Mouse (Mus musculus) embryonic facial prominence, embryonic 11.5 days (tissue): Measurements from ENCODE around the gene Fxn. TPM values are rescaled to one million over a fixed set of nuclear protein-coding genes. Genes with fewer than 3 reads are reported as not detected.

ENCODE experiments used
- ATAC-seq: fragments of 200-750 bp; cut with Nextera tagmentation; replicated peaks from 2 replicates; pipeline ENCODE4 v1.8.0; 2017; ENCODE audit warnings: low read depth; ENCODE audit not compliant: insufficient number of reproducible peaks, low FRiP score, low TSS enrichment
- DNase-seq: peaks from one replicate; pipeline ENCODE4 v3.0.0-alpha.2; 2015; ENCODE audit warnings: low spot score
- H3K27ac ChIP-seq: fragments of 300-500 bp; sonication (generic); replicated peaks from 2 replicates; pipeline ENCODE4 v1.5.1; 2014; ENCODE audit warnings: mild to moderate bottlenecking, low read depth, low read length, control low read depth
- H3K27me3 ChIP-seq: fragments of 300-500 bp; sonication (generic); 2 replicates; pipeline ENCODE4 v1.6.1; 2014; ENCODE audit warnings: mild to moderate bottlenecking, low read length, moderate library complexity, mixed read lengths; ENCODE audit not compliant: control insufficient read depth, insufficient read depth
- H3K36me3 ChIP-seq: fragments of 300-500 bp; sonication (generic); replicated peaks from 2 replicates; pipeline ENCODE4 v1.6.1; 2014; ENCODE audit warnings: low read depth, mild to moderate bottlenecking, low read length, moderate library complexity, mixed read lengths; ENCODE audit not compliant: control insufficient read depth, insufficient read depth
- H3K4me1 ChIP-seq: fragments of 300-500 bp; sonication (generic); 2 replicates; pipeline ENCODE4 v1.6.1; 2014; ENCODE audit warnings: low read length, mixed read lengths; ENCODE audit not compliant: control insufficient read depth, insufficient read depth
- H3K4me2 ChIP-seq: fragments of 300-500 bp; sonication (generic); 2 replicates; pipeline ENCODE4 v1.6.1; 2014; ENCODE audit warnings: low read depth, mild to moderate bottlenecking, control low read depth, low read length, moderate library complexity
- H3K4me3 ChIP-seq: fragments of 300-500 bp; sonication (generic); 2 replicates; pipeline ENCODE4 v1.5.1; 2014; ENCODE audit warnings: low read depth, low read length, control low read depth
- H3K9ac ChIP-seq: fragments of 300-500 bp; sonication (generic); replicated peaks from 2 replicates; pipeline ENCODE4 v1.6.1; 2014; ENCODE audit warnings: mild to moderate bottlenecking, control low read depth, low read length
- H3K9me3 ChIP-seq: fragments of 300-500 bp; sonication (generic); replicated peaks from 2 replicates; pipeline ENCODE4 v1.6.1; 2016; ENCODE audit warnings: mild to moderate bottlenecking, low read length, inconsistent platforms, mixed read lengths; ENCODE audit not compliant: control insufficient read depth
- WGBS: fragments of 180-500 bp; shearing (Covaris S2); extraction: QIAGEN DNeasy Blood & Tissue Kit; methylation state at CpG from one replicate; pipeline ENCODE4 v1.1.7; 2014; 5-methylcytosine and 5-hydroxymethylcytosine counted together
- polyA plus RNA-seq: library from polyadenylated mRNA; unstranded; fragments of >200 nt; fragmentation: Nextera tagmentation; extraction: Ambion mirVana; gene quantifications from 2 replicates; pipeline ENCODE4 v1.2.1, GENCODE M21; 2014

The Fxn gene
- polyA plus RNA-seq, 1 experiment from 2014 or later = 58.0 TPM

DNA sequence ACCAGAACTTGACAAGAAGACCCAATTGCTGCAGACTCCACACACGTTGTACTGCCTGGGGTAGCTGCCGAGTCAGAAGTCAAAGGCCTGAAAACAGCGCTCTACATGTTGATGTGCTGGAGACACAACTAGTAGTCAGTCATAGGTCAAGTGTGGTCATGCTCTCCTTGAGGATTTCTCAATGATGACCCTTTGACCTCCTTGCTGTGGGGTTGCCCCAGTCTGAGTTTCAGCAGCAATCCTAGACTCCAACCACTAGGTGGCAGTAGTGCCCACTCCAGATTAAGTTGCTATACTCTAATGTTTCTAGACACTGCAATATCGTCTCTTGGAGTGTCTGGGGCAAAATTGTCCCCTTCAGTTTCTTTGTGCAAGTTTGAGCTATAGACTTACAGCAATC lies 3.8 kb upstream of the Fxn start:
- Histone ChIP-seq H3K9me3 (no peaks in the 10 kb centered on the region), H3K27ac (no peak overlapping the region), H3K27me3 (peaks cover 3% of the 10 kb centered on the region; the same call in 1 of the 2 replicates), H3K4me1 (no peaks in the 10 kb centered on the region), H3K4me3 (no peak overlapping the region), H3K4me2 (no peak overlapping the region), H3K9ac (no peak overlapping the region), H3K36me3 (no peaks in the 10 kb centered on the region)
- no peak for ATAC-seq
- peak; percentile 75 for DNase-seq
- 55% methylated on average over 4 of the region's 4 CpGs for whole genome bisulfite sequencing

DNA sequence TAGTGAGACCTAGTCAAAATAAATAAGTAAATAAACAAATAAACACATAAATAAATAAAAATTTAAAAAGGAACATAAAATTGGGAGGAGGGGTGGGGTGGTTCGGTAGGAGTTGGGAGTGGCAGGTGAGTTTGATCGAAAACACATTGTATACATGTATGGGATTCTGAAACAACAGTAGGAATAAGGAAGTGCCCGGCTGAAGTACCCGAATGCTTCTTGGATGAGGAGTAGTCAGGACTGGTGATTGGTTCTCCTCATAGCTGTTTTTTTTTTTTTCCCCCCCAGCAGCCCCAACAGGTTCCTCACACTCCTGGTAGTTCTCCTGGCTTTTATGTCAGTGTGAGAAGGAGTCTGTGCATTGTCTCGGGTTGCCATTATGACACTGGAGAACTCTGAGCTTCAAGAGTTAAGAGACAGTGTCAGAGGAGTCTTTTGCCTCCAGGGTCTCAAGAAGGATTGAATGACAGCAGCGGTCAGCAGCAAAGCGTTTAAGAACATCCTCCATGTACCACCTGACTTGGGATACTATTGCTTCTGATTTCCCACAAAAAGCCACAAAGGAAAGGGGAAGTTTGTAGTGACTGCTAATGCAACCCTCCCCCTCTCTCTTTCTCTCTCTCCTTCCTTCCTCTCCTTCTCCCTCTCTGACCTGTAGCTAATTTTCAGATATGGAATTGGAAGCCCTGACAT lies 1.0 kb upstream of the Fxn start:
- no peak overlapping the region; the same call in 1 of the 2 replicates for H3K4me3 ChIP-seq
- ATAC-seq (no peak), DNase-seq (no peak)
- H3K36me3 ChIP-seq = no peaks in the 10 kb centered on the region
- H3K9ac ChIP-seq = no peak overlapping the region
- H3K27me3 ChIP-seq = no peaks in the 10 kb centered on the region
- 63% methylated on average over 7 of the region's 7 CpGs for WGBS
- no peaks in the 10 kb centered on the region for H3K9me3 ChIP-seq
- no peaks in the 10 kb centered on the region for H3K4me1 ChIP-seq
- no peak overlapping the region for H3K4me2 ChIP-seq
- H3K27ac ChIP-seq = no peak overlapping the region

DNA sequence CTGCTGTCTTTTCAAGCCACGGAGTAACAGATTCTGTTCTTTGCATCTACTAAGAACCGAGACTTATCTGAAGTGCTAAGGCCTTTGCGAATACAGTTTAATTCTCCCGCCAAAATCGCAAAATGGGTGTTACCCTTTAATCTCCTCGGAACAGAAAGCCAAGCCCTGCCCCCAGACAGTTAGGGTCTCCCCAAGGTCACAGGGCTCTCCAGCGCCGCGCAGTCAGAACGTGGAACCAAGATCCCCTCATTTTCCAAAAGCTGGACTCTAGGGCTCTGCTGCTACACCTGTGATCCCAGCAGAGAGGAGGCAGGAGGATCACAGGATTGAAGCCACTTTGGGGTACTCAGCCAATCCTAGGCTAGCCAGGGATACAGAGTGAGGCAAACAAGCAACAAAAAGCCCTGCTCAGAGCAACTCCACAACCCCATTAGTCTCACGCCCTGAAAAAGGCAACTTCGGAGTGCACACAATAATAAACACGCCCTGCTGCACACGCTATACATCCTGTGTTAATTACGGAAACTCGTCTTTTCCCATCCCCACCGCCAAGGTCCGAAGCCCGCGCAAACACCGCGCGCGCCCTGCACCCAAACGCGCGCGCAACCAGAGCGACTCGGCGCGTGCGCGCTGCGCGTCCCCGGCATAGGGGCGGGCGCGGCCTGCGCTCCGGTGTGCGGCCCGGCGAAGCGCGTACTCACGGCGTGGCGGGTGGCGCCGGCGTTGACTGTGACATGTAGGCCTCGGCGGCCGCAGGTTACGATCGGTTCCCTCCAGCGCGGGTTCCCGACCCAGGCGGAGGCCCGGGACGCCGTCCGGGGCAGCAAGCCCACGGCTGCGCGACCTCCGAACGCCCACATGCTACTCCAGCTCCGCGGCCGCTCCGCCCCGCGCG lies 452 bp downstream of the Fxn start:
- Histone ChIP-seq H3K4me3 (peak overlapping the region; percentile 66), H3K4me1 (no peaks in the 10 kb centered on the region), H3K27ac (peak overlapping the region; percentile 88), H3K36me3 (no peaks in the 10 kb centered on the region), H3K4me2 (peak overlapping the region; percentile 58), H3K9ac (peak overlapping the region; percentile 88), H3K27me3 (no peaks in the 10 kb centered on the region), H3K9me3 (no peaks in the 10 kb centered on the region)
- DNase-seq (peak; percentile 90), ATAC-seq (peak; percentile 32)
- under 1% methylated on average over 70 of the region's 78 CpGs for WGBS

DNA sequence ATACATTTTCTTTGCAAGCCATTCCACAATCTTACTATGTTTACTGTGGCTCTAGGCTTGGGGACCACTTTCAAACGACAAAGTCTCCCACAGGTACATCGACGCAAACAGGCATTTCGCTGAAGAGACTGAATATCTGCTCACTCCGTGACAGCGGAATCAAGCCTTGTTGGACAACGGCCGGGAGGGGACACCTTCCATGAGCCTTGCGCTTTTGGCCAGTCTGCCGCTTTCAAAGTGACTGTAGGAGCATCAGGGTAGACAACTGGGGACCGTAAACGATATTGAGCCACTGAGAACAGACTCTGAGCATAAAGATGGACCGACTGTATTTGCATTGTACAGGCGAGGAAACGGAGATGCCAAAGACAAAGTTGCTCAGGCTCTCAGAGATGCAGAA lies 1.5 kb downstream of the Fxn start:
- 90% methylated on average over 15 of the region's 15 CpGs for WGBS
- ATAC-seq (no peak), DNase-seq (no peak)
- no peak overlapping the region for H3K27ac ChIP-seq
- H3K4me3 ChIP-seq = no peak overlapping the region; the same call in 1 of the 2 replicates
- H3K27me3 ChIP-seq = no peaks in the 10 kb centered on the region
- no peaks in the 10 kb centered on the region for H3K9me3 ChIP-seq
- H3K36me3 ChIP-seq = no peaks in the 10 kb centered on the region
- no peaks in the 10 kb centered on the region for H3K4me1 ChIP-seq
- H3K9ac ChIP-seq = no peak overlapping the region; the same call in 1 of the 2 replicates
- H3K4me2 ChIP-seq = 0 out of 2 replicates have a peak overlapping the region, but pooled peaks have one; percentile 58

DNA sequence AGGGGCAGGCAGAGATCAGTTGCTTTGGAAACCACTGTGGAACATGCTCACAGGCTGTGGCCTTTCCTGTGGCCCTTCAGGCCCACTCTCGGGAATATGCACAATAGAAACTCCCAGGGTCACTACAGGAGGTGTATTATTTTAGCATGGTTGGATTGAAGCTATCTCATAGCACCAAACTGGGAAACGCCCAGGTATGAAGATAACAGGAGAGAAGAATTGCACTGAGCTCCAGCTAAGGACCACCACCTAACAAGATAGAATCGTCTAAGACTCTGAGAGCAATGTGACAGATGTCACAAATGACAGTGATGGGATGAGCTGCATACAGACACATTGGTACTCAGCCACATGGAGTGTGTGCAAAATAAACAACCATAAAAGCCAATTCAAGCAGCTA lies 6.1 kb downstream of the Fxn start:
- WGBS = 80% methylated on average over 3 of the region's 3 CpGs
- no peaks in the 10 kb centered on the region; the same call in 1 of the 2 replicates for H3K36me3 ChIP-seq
- no peak for ATAC-seq
- H3K9me3 ChIP-seq = no peaks in the 10 kb centered on the region
- no peaks in the 10 kb centered on the region for H3K27me3 ChIP-seq
- H3K27ac ChIP-seq = no peak overlapping the region
- no peak overlapping the region for H3K9ac ChIP-seq
- no peak for DNase-seq
- H3K4me3 ChIP-seq = no peak overlapping the region
- H3K4me1 ChIP-seq = no peaks in the 10 kb centered on the region
- H3K4me2 ChIP-seq = no peak overlapping the region

DNA sequence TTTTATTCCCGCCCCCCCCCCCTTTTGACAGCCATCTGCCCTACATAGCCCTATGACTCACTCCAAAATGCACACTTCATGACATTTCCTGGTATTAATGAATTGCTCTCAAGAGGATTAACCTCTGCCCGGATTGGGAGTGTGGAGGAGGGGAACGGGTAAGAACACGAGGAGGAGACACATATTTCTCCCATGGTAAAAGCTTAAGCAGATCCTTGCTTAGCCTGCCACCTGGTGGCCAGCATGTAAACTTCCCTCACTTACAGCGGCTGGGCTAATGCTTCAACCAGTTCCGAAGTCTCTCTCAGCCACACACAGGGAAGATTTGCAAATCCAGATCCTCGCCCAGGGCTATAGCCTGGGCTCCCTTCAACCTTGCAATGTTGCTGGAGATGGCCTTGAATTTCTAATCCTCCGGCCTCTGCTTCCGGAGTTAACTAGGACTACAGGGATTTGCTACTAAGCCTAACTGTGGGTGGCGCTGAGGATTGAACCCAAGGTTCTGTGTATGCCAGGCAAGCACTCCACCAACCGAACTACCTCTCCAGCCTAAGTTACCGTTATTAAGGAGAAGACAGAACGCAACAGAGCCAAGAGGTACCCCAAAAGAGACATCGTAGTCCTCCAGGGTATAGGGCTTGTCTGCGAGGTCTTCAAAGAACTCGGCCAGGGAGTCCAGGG lies 8.5 kb downstream of the Fxn start:
- DNase-seq (peak; percentile 88), ATAC-seq (peak; percentile 83)
- Histone ChIP-seq H3K27me3 (no peaks in the 10 kb centered on the region), H3K4me3 (no peak overlapping the region), H3K36me3 (no peaks in the 10 kb centered on the region; the same call in 1 of the 2 replicates), H3K9me3 (no peaks in the 10 kb centered on the region), H3K27ac (no peak overlapping the region), H3K9ac (no peak overlapping the region), H3K4me1 (no peaks in the 10 kb centered on the region), H3K4me2 (no peak overlapping the region)
- 39% methylated on average over 16 of the region's 16 CpGs for WGBS

DNA sequence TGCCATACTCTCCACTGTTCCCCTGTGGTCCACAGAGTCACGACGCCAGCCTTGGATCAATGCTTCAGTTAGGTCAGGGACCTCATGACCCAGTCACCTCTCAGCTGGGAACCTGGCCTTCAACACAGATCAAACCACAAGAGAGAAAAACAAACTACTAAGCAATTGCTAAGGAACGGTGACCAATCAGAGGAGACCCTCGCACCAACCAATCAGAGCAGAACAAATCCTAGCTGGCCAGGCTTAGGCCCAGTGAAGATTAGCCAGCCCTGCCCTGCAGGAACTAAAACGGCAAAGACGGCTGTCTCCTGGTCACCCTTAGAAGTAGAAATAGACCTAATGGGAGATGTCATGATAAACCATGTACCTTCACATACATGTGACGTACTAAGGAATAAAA lies 9.1 kb downstream of the Fxn start:
- ATAC-seq = peak; percentile 16; the same call in 1 of the 2 replicates
- H3K27me3 ChIP-seq = no peaks in the 10 kb centered on the region
- no peak overlapping the region for H3K27ac ChIP-seq
- WGBS = 43% methylated on average over 7 of the region's 7 CpGs
- H3K9ac ChIP-seq = no peak overlapping the region
- no peaks in the 10 kb centered on the region for H3K4me1 ChIP-seq
- H3K9me3 ChIP-seq = no peaks in the 10 kb centered on the region
- no peaks in the 10 kb centered on the region; the same call in 1 of the 2 replicates for H3K36me3 ChIP-seq
- no peak overlapping the region for H3K4me3 ChIP-seq
- DNase-seq = peak; percentile 21
- H3K4me2 ChIP-seq = no peak overlapping the region; the same call in 1 of the 2 replicates
